Mouse (Mus musculus): Measurements from ENCODE around the gene H60b. TPM values are rescaled to one million over a fixed set of nuclear protein-coding genes. Genes with fewer than 3 reads are reported as not detected.
A peak's percentile ranks its signal among the peaks of the same experiment; 100 is the strongest.
"Not testable (repeated sequence)": the region's sequence is repeated elsewhere in the genome, so short reads cannot be mapped to it uniquely, and the experiment has no call there.

Gene H60b
- polyA plus RNA-seq, 1 experiment from 2014 or later: 0.37 TPM

DNA sequence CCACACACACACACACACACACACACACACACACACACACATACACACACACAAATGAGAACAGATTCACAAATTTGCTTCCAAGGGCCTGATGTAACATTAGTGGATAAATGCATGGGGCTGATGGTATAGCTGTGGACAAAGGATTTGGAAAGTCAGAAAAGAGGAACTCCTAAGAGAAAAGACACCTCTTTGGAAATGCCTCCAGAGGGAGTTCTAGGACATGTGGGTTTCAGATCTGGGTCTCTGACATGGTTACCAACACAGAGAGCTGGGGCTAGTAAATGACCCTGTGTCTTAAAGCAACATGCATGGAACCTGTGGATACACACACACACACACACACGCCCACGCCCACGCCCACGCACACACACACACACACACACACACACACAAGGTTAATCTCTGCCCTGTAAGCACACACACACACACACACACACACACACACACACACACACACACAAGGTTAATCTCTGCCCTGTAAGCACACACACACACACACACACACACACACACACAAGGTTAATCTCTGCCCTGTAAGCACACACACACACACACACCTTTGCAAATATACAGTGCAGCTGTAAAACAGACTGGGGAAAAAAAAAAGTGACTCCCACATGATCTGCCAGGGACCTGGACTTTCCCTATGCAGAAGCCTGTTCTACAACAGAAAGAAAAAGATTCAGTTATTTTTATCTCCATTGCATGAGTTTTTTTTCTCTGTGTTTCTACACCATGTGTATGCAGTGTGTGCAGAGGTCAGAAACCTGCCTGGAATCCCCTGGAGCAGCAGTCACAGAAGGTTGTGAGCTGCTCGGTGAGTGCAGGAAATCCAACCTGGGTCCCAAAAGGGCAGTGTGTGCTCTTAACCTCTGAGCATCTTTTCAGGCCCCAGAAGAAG is 14.3 kb downstream of the H60b start:
- H3K4me1 ChIP-seq, H3K27me3 ChIP-seq, H3K4me3 ChIP-seq, H3K9ac ChIP-seq, H3K9me3 ChIP-seq, H3K27ac ChIP-seq, H3K36me3 ChIP-seq: not testable (repeated sequence)
- 40% methylated on average over 5 of the region's 5 CpGs for WGBS
- H3K4me2 ChIP-seq (replicated peaks): peak overlapping the region; percentile 35
- ATAC-seq (ENCODE audit: insufficient number of reproducible peaks, insufficient read depth, low FRiP score, low TSS enrichment): 0 out of 2 replicates have a peak, but pooled peaks have one; percentile 56

DNA sequence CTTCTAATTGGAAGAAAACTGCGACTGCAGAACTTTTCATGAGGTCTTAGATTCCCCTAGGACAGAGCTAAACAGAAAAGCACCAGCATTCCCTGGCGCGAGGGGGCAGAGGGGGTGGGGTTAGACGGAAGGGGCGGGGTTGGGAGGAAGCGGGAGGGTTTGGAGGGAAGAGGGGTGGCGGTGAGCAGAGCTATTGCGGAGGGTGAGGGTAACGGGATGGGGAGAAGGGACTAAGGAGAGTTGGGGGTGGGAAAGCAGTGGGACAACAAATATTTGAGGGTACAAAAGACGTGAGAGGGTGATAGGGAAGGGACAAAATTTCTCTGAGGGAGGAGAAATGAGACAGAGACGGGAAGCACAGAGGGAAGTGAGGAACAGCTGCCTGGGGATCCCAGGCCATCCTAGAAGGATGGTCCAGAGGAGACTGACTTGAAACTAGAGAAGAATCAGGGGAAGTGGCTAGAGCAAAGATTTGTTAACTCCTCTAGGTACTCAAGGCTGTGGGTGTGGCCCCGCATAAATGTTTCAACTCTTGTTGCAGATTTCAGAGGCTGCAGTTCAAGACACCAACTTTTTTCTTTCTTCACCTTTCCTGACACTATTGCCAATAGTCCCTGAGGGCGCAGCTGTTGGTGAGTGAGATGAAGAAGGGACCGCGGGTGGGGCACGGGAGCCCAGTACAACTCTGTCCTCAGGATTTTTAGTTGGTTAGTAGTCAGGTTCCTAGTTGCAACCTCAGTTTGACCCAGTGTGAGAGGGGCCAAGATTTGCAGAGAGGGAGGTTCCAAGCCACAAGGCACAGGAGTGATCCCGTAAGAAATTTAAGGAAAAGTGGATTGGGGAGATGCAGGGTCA is 15.2 kb downstream of the H60b start:
- WGBS: 10% methylated on average over 13 of the region's 17 CpGs
- not testable (repeated sequence) for H3K9ac ChIP-seq, H3K9me3 ChIP-seq, H3K27me3 ChIP-seq, H3K4me3 ChIP-seq, H3K36me3 ChIP-seq, H3K27ac ChIP-seq, H3K4me1 ChIP-seq
- H3K4me2 ChIP-seq (replicated peaks): peak overlapping the region; percentile 35
- ATAC-seq (ENCODE audit: insufficient number of reproducible peaks, insufficient read depth, low FRiP score, low TSS enrichment): 0 out of 2 replicates have a peak, but pooled peaks have one; percentile 22

DNA sequence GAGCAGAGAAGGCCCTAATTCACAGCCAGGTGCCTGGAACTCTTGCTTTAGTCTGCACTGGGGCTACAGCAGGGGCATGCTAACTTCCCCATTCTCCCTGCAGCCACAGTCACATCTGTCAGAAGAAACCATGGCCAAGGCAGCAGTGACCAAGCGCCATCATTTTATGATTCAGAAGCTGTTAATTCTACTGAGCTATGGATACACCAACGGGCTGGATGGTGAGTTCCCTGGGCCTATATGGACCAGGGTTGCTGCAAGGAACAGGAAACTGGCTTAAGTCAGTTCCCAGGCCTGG is 15.8 kb downstream of the H60b start:
- H3K4me1 ChIP-seq; H3K9ac ChIP-seq; H3K4me3 ChIP-seq; H3K36me3 ChIP-seq; H3K27ac ChIP-seq; ATAC-seq (ENCODE audit: insufficient number of reproducible peaks, insufficient read depth, low FRiP score, low TSS enrichment); H3K27me3 ChIP-seq; H3K9me3 ChIP-seq; H3K4me2 ChIP-seq (replicated peaks): not testable (repeated sequence)
- WGBS: 81% methylated on average over 2 of the region's 2 CpGs

DNA sequence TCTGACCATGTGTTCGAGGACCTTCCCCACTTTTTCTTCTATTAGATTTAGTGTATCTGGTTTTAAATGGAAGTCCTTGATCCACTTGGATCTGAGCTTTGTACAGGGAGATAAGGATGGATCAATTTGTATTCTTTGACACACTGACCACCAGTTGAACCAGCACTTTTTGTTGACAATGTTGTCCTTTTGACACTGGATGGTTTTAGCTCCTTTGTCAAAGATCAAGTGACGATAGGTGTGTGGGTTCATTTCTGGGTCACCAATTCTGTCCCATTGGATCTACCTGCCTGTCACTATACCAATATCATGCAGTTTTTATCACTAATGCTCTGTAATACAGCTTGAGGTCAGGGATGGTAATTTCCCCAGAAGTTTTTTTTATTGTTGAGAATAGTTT is 18.1 kb downstream of the H60b start:
- H3K4me1 ChIP-seq; H3K36me3 ChIP-seq; H3K4me2 ChIP-seq (replicated peaks); H3K9ac ChIP-seq; H3K4me3 ChIP-seq; ATAC-seq (ENCODE audit: insufficient number of reproducible peaks, insufficient read depth, low FRiP score, low TSS enrichment); H3K27me3 ChIP-seq; H3K9me3 ChIP-seq; H3K27ac ChIP-seq: not testable (repeated sequence)
- 87% methylated on average over 2 of the region's 2 CpGs for whole genome bisulfite sequencing

DNA sequence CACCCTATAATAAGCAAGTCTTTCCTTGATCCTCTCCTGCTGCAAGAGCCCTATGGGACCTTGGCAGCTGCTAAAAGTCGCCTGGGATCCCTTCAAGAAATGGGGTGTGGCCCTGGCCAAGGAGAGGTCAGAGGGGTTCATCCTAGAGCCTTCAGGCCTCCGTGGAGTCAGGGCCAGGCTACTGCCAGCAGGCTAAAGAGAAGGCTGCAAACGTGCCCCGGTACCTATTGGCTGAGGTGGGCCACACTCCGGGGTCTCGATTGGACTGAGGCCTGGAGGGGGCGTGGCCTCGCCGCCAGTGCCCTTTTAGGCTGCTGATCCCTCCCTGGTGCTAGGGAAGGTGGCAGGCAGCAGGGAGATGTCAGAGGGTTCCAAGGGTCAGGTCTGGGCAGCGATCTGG is 32.6 kb downstream of the H60b start:
- H3K9ac ChIP-seq, H3K4me3 ChIP-seq, H3K27ac ChIP-seq, H3K36me3 ChIP-seq, H3K27me3 ChIP-seq, H3K4me1 ChIP-seq, H3K9me3 ChIP-seq: not testable (repeated sequence)
- peak overlapping the region; percentile 25 for H3K4me2 ChIP-seq (replicated peaks)
- peak; percentile 32; the same call in 1 of the 2 replicates for ATAC-seq (ENCODE audit: insufficient number of reproducible peaks, insufficient read depth, low FRiP score, low TSS enrichment)
- 1% methylated on average over 9 of the region's 10 CpGs for WGBS

DNA sequence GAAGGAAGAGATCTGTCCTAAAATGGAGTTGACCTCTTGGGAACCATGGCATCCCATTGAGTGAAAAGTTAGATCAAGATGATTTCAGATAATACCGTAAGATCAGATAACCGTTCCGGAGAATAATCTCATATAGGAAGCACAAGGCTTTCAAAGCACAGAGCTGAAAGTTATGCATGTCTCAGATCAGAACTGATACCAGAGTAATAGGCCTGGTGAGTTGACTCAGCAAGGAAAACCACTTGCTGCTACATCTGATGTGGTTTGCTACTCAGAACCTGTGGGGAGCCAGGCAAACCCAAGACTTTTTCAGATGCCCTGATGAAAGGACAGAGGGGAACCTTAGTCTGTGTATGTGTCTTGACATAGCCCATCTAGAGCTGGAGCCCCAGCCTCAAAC is 43.0 kb downstream of the H60b start:
- H3K4me1 ChIP-seq; H3K4me3 ChIP-seq; ATAC-seq (ENCODE audit: insufficient number of reproducible peaks, insufficient read depth, low FRiP score, low TSS enrichment); H3K27ac ChIP-seq; H3K36me3 ChIP-seq; H3K9me3 ChIP-seq; H3K27me3 ChIP-seq; H3K4me2 ChIP-seq (replicated peaks); H3K9ac ChIP-seq: not testable (repeated sequence)
- WGBS: 92% methylated on average over 3 of the region's 3 CpGs

DNA sequence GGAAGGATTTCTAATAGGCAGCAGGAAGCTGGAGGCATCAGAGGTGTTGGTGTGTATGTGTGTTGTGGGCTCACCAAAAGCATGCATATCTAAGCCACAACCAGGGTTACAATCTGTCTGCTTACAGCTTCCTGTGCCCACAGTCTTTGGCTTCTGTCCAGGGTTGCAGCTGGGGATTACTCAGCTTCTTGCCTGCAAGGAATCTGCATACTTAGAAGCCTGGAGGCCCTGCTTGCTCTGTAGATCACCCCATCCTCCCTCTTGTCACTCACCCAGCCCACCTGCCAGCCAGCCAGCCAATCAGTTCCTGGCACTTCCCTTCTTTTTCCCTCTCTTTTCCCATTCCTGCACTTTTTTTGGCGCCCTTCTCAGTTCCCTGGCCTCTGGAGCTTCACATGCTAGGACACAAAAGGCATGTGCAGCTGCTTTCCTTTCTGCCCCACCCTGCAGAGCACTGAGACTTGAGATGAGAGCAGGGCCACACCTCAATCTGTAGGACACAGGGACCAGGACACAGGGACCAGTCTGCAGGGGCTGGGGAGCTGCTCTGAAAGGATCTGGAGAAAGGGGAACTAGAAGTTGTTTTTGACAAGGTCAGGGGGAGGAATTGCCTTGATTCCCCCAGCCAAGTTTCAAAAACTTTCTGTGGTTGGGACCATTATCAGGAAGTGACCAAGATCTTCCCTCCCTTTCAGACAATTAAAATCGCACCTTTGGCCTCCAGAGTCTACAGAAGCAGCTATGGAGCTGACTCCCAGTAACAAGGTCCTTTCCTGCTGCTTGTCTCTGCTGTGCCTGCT is 44.6 kb downstream of the H60b start:
- not testable (repeated sequence) for H3K27me3 ChIP-seq; H3K9ac ChIP-seq; ATAC-seq (ENCODE audit: insufficient number of reproducible peaks, insufficient read depth, low FRiP score, low TSS enrichment); H3K36me3 ChIP-seq; H3K4me3 ChIP-seq; H3K27ac ChIP-seq; H3K4me2 ChIP-seq (replicated peaks); H3K9me3 ChIP-seq; H3K4me1 ChIP-seq
- WGBS: no CpG with 5 or more reads among the region's 2 CpGs

DNA sequence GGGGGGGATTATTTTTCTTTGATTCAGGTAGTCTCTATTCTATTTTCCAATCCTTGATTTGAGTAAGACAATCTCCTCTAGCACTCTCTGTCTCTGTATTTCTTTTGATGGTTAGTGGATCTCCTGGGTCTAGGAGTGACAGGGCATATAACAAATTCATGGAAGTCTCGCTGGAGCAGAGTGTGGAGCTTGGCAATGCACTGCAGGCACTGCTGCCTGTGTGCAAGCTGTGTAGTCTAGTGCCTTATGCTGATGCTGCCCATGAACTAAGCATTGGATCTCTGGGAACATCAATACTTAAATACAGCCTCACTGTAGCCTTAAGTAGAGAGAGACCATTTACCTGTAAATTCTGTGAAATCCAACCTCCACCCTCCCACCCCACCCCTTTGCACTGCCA is 48.1 kb downstream of the H60b start:
- H3K4me2 ChIP-seq (replicated peaks); H3K27me3 ChIP-seq; H3K4me1 ChIP-seq; H3K4me3 ChIP-seq; ATAC-seq (ENCODE audit: insufficient number of reproducible peaks, insufficient read depth, low FRiP score, low TSS enrichment); H3K9ac ChIP-seq; H3K36me3 ChIP-seq; H3K9me3 ChIP-seq; H3K27ac ChIP-seq: not testable (repeated sequence)
- 62% methylated on average over 1 of the region's 1 CpGs for WGBS

DNA sequence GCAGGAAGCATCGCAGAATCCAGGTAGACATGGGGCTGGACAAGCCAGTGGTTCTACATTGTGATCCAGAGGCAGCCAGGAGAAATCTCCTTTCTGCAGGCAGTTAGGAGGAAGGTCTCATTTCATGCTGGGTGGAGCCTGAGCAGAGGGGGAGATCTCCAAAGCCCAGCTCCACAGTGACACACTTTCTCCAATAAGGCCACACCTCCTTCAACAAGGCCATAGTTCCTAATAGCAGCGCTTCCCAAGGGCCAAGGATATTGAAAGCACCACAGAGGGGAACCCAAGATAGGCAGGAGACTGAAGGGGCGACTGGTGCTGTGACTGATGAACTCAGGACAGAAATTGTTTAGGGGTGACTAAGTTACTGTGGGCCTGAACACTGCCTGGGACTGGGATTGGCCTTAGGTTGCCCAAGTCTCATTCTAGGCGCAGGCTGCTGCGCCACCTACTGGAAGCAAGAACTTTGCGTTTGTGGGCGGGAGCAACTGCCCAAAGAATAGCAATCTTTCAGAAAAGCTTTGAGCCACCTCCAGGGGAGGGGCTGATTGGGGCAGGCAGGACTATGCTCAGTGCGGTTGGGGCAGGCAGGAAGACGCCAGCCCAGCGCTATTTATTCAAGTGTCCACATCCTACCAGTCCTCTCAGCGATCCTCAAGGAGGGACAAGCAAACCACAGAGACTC is 53.8 kb downstream of the H60b start:
- not testable (repeated sequence) for H3K4me2 ChIP-seq (replicated peaks); H3K27me3 ChIP-seq; H3K9me3 ChIP-seq; H3K4me1 ChIP-seq; H3K4me3 ChIP-seq; H3K36me3 ChIP-seq; H3K27ac ChIP-seq; H3K9ac ChIP-seq
- WGBS: 2% methylated on average over 9 of the region's 11 CpGs
- 0 out of 2 replicates have a peak, but pooled peaks have one; percentile 35 for ATAC-seq (ENCODE audit: insufficient number of reproducible peaks, insufficient read depth, low FRiP score, low TSS enrichment)

DNA sequence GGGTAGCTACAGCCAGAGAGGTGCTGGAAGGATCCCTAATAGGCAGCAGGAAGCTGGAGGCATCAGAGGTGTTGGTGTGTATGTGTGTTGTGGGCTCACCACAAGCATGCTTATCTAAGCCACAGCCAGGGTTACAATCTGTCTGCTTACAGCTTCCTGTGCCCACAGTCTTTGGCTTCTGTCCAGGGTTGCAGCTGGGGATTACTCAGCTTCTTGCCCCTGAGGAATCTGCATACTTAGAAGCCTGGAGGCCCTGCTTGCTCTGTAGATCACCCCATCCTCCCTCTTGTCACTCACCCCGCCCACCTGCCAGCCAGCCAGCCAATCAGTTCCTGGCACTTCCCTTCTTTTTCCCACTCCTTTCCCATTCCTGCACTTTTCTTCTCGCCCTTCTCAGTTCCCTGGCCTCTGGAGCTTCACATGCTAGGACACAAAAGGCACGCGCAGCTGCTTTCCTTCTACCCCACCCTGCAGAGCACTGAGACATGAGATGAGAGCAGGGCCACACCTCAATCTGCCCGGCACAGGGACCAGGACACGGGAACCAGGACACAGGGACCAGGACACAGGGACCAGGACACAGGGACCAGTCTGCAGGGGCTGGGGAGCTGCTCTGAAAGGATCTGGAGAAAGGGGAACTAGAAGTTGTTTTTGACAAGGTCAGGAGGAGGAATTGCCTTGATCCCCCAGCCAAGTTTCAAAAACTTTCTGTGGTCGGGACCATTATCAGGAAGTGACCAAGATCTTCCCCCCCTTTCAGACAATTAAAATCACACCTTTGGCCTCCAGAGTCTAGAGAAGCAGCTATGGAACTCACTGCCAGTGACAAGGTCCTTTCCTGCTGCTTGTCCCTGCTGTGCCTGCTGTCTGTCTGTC is 65.3 kb downstream of the H60b start:
- not testable (repeated sequence) for H3K4me2 ChIP-seq (replicated peaks); H3K4me1 ChIP-seq; H3K4me3 ChIP-seq; H3K9ac ChIP-seq; H3K9me3 ChIP-seq; H3K36me3 ChIP-seq; H3K27me3 ChIP-seq; H3K27ac ChIP-seq
- no CpG with 5 or more reads among the region's 7 CpGs for WGBS
- 0 out of 2 replicates have a peak, but pooled peaks have one; percentile 64 for ATAC-seq (ENCODE audit: insufficient number of reproducible peaks, insufficient read depth, low FRiP score, low TSS enrichment)
